Mouse (Mus musculus) natural killer cell, adult 2 months (primary cell): Measurements from ENCODE around the gene Siglecf.

Experiments
- DNase-seq, 2 experiments: peaks; one replicate each; pipeline ENCODE4 v3.0.0; 2022; ENCODE audit warnings: low spot score in 2 of 2

Gene Siglecf

DNA sequence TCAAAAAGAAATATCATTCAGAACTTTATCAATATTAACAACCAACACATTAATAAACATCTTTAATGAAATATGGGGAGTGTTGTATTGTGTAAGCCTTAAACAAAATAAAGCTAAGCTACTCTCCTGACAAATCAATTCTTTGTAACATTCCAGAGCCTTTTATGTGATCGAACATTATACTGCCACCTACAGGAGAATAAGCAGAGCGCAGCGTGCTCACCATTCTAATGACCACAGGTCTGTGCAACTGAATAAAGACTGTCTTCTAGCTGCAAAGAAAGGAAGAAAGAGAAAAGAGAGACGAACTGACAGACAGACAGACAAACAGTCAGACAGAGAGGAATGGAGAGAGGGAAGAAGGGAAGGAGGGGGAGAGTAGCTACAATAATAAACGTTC, 27.1 kb downstream of the Siglecf start:
- DNase-seq, result no peak

- peak in 1 of 2 experiments; percentile 55 for DNase-seq
Observed at GRCm38 (mm10) chr7:43392349-43393121, 41.4 kb downstream of the Siglecf start.

DNA sequence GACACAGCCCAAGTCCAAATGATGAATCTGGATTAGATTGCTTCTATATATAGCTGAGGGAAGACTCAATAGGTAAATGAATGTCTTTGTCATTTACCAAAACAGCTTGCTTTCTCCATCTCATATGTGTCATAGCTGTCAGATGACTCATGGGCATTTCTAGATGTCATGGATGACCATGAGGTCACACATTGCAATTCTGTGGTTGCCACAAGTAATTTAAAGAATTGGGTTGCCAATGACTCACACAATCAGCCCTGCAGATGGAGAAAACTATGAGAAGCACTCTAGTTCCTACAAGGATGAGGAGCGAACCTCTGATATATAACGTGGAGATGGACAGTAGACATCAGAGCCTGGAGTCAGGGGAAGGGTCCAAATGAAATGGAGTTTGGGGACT, 48.4 kb downstream of the Siglecf start:
- DNase-seq, result peak; percentile 12 to 42

- no peak for DNase-seq
Observed at GRCm38 (mm10) chr7:43402718-43403117, 51.6 kb downstream of the Siglecf start.

DNA sequence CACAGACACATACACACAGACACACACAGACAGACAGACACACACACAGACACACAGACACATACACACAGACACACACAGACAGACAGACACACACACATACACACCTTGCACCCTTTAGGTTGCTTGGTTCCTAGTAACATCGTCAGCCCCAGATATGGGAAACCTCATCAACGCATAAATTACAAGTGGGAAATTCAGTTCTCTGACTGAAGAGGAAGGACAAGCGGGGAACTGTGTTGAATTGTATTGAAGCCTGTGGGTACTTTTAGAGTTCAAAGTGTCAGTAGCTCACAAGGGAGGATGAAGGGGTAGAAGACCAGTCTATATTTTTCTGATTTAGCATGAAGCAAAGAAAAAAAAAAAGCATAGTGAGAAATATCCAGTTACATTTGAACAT, 56.4 kb downstream of the Siglecf start:
- no peak for DNase-seq

GRCm38 (mm10) chr7:43408131-43408553, 57.0 kb downstream of the Siglecf start, which contains the start of gene Siglecg:
TSS of gene Siglecg (plus strand) at chr7:43408204.
- peak in 1 of 2 experiments; percentile 39 for DNase-seq

- DNase-seq, result no peak
Observed at GRCm38 (mm10) chr7:43409084-43409483, 57.9 kb downstream of the Siglecf start.
